Mouse (Mus musculus): ENCODE results near the gene Tspan31. TPM values are rescaled to one million over a fixed set of nuclear protein-coding genes. Genes with fewer than 3 reads are reported as not detected.
"Not testable (repeated sequence)": the region's sequence is repeated elsewhere in the genome, so short reads cannot be mapped to it uniquely, and the experiment has no call there.

Tspan31 gene
- polyA plus RNA-seq, 1 experiment from 2014 or later = 224 TPM

GRCm38 (mm10) chr10:127063239-127063872, 6.7 kb downstream of the Tspan31 start, which contains the start of gene Cdk4:
Gene Cdk4, plus strand, starts transcription at chr10:127063534.
- ATAC-seq (peak; percentile 91), DNase-seq (peak; percentile 98)
- Histone ChIP-seq H3K4me2 (ENCODE audit: low read depth, low read length) (peak within 1 kb of the TSS; percentile 95), H3K4me3 (ENCODE audit: low read depth, low read length) (peak within 1 kb of the TSS; percentile 80), H3K27me3 (ENCODE audit: insufficient read depth, low read length) (peaks cover 33% of the 10 kb centered on the region), H3K9ac (replicated peaks) (peak within 1 kb of the TSS; percentile 88), H3K36me3 (replicated peaks; ENCODE audit: insufficient read depth, low read length) (peaks cover 28% of the 10 kb centered on the region), H3K27ac (ENCODE audit: low read depth) (peak within 1 kb of the TSS; percentile 87), H3K9me3 (ENCODE audit: low read length) (no peaks in the 10 kb centered on the region), H3K4me1 (ENCODE audit: insufficient read depth) (peaks cover 38% of the 10 kb centered on the region)
- TF ChIP-seq EP300 (IDR thresholded peaks at IDR 0.05; ENCODE audit: low read depth) = peak; percentile 50; the same call in 1 of the 2 replicates
- no peak for TF ChIP-seq CTCF (IDR thresholded peaks at IDR 0.05; ENCODE audit: low read depth)
- WGBS (ENCODE audit: insufficient replicate concordance) = under 1% methylated on average over 45 of the region's 46 CpGs

GRCm38 (mm10) chr10:127062503-127062902, 7.6 kb downstream of the Tspan31 start:
- 58% methylated on average over 5 of the region's 5 CpGs for WGBS (ENCODE audit: insufficient replicate concordance)
- no peak overlapping the region for H3K9ac ChIP-seq (replicated peaks)
- peaks cover 35% of the 10 kb centered on the region for H3K4me1 ChIP-seq (ENCODE audit: insufficient read depth)
- DNase-seq (no peak), ATAC-seq (no peak)
- TF ChIP-seq EP300 (IDR thresholded peaks at IDR 0.05; ENCODE audit: low read depth) = no peak
- TF ChIP-seq CTCF (IDR thresholded peaks at IDR 0.05; ENCODE audit: low read depth) = no peak
- peaks cover 23% of the 10 kb centered on the region for H3K36me3 ChIP-seq (replicated peaks; ENCODE audit: insufficient read depth, low read length)
- peak overlapping the region; percentile 95 for H3K4me2 ChIP-seq (ENCODE audit: low read depth, low read length)
- peak overlapping the region; percentile 11; the same call in 1 of the 2 replicates for H3K27ac ChIP-seq (ENCODE audit: low read depth)
- peak overlapping the region; percentile 80; the same call in 1 of the 2 replicates for H3K4me3 ChIP-seq (ENCODE audit: low read depth, low read length)
- no peaks in the 10 kb centered on the region for H3K9me3 ChIP-seq (ENCODE audit: low read length)
- peaks cover 38% of the 10 kb centered on the region for H3K27me3 ChIP-seq (ENCODE audit: insufficient read depth, low read length)

- peaks cover 38% of the 10 kb centered on the region for H3K27me3 ChIP-seq (ENCODE audit: insufficient read depth, low read length)
- not testable (repeated sequence) for H3K4me2 ChIP-seq (ENCODE audit: low read depth, low read length); H3K9me3 ChIP-seq (ENCODE audit: low read length); DNase-seq; H3K9ac ChIP-seq (replicated peaks); H3K4me3 ChIP-seq (ENCODE audit: low read depth, low read length); H3K27ac ChIP-seq (ENCODE audit: low read depth); ATAC-seq
- 72% methylated on average over 4 of the region's 4 CpGs for WGBS (ENCODE audit: insufficient replicate concordance)
- peaks cover 19% of the 10 kb centered on the region for H3K36me3 ChIP-seq (replicated peaks; ENCODE audit: insufficient read depth, low read length)
- peaks cover 35% of the 10 kb centered on the region for H3K4me1 ChIP-seq (ENCODE audit: insufficient read depth)
Measured at GRCm38 (mm10) chr10:127062101-127062500, 8.0 kb downstream of the Tspan31 start.

- Histone ChIP-seq H3K9ac (replicated peaks) (no peak overlapping the region), H3K9me3 (ENCODE audit: low read length) (no peaks in the 10 kb centered on the region), H3K4me3 (ENCODE audit: low read depth, low read length) (no peak overlapping the region), H3K27ac (ENCODE audit: low read depth) (no peak overlapping the region), H3K4me2 (ENCODE audit: low read depth, low read length) (no peak overlapping the region), H3K4me1 (ENCODE audit: insufficient read depth) (peaks cover 29% of the 10 kb centered on the region), H3K27me3 (ENCODE audit: insufficient read depth, low read length) (peaks cover 38% of the 10 kb centered on the region), H3K36me3 (replicated peaks; ENCODE audit: insufficient read depth, low read length) (peaks cover 13% of the 10 kb centered on the region)
- DNase-seq = no peak
- TF ChIP-seq CTCF (IDR thresholded peaks at IDR 0.05; ENCODE audit: low read depth) = no peak
- no peak for TF ChIP-seq EP300 (IDR thresholded peaks at IDR 0.05; ENCODE audit: low read depth)
- 74% methylated on average over 2 of the region's 2 CpGs for WGBS (ENCODE audit: insufficient replicate concordance)
- no peak for ATAC-seq
Measured at GRCm38 (mm10) chr10:127061513-127061912, 8.6 kb downstream of the Tspan31 start.

- Histone ChIP-seq H3K4me1 (ENCODE audit: insufficient read depth) (peaks cover 28% of the 10 kb centered on the region), H3K4me2 (ENCODE audit: low read depth, low read length) (no peak overlapping the region), H3K9ac (replicated peaks) (no peak overlapping the region), H3K9me3 (ENCODE audit: low read length) (no peaks in the 10 kb centered on the region), H3K27ac (ENCODE audit: low read depth) (no peak overlapping the region), H3K4me3 (ENCODE audit: low read depth, low read length) (no peak overlapping the region), H3K36me3 (replicated peaks; ENCODE audit: insufficient read depth, low read length) (peaks cover 9% of the 10 kb centered on the region), H3K27me3 (ENCODE audit: insufficient read depth, low read length) (peaks cover 38% of the 10 kb centered on the region)
- 60% methylated on average over 5 of the region's 5 CpGs for WGBS (ENCODE audit: insufficient replicate concordance)
- TF ChIP-seq EP300 (IDR thresholded peaks at IDR 0.05; ENCODE audit: low read depth) (no peak), CTCF (IDR thresholded peaks at IDR 0.05; ENCODE audit: low read depth) (no peak)
- DNase-seq (no peak), ATAC-seq (no peak)
Measured at GRCm38 (mm10) chr10:127061085-127061484, 9.0 kb downstream of the Tspan31 start.

GRCm38 (mm10) chr10:127059968-127060916, 9.8 kb downstream of the Tspan31 start, which contains the start of gene March9:
Gene March9, minus strand, starts transcription at chr10:127060184.
- DNase-seq = peak; percentile 70
- no peak for ATAC-seq
- peak within 1 kb of the TSS; percentile 98 for H3K4me2 ChIP-seq (ENCODE audit: low read depth, low read length)
- peak within 1 kb of the TSS; percentile 67 for H3K4me3 ChIP-seq (ENCODE audit: low read depth, low read length)
- H3K36me3 ChIP-seq (replicated peaks; ENCODE audit: insufficient read depth, low read length) = peaks cover 1% of the 10 kb centered on the region; the same call in 1 of the 2 replicates
- WGBS (ENCODE audit: insufficient replicate concordance) = 3% methylated on average over 38 of the region's 72 CpGs
- peak within 1 kb of the TSS; percentile 54 for H3K9ac ChIP-seq (replicated peaks)
- H3K9me3 ChIP-seq (ENCODE audit: low read length) = no peaks in the 10 kb centered on the region
- H3K4me1 ChIP-seq (ENCODE audit: insufficient read depth) = peaks cover 28% of the 10 kb centered on the region
- H3K27ac ChIP-seq (ENCODE audit: low read depth) = no peak within 1 kb of the TSS
- H3K27me3 ChIP-seq (ENCODE audit: insufficient read depth, low read length) = peaks cover 39% of the 10 kb centered on the region
- no peak for TF ChIP-seq CTCF (IDR thresholded peaks at IDR 0.05; ENCODE audit: low read depth)
- no peak for TF ChIP-seq EP300 (IDR thresholded peaks at IDR 0.05; ENCODE audit: low read depth)

Data from liver, postnatal 0 days (tissue).